Mouse (Mus musculus) olfactory bulb, adult 2 months (tissue): ENCODE results near the gene Lrrc56. TPM values are rescaled to one million over a fixed set of nuclear protein-coding genes. Genes with fewer than 3 reads are reported as not detected.
A peak's percentile ranks its signal among the peaks of the same experiment; 100 is the strongest.

Experiments used
- H3K27ac ChIP-seq: fragments of 200-500 bp; 2 replicates; pipeline ENCODE4 v1.5.1; 2012; ENCODE audit warnings: low read depth, low read length; ENCODE audit not compliant: insufficient read depth
- H3K4me1 ChIP-seq: fragments of 200-500 bp; 2 replicates; pipeline ENCODE4 v1.6.1; 2012; ENCODE audit warnings: low read length; ENCODE audit not compliant: control insufficient read depth, insufficient read depth
- H3K4me3 ChIP-seq: fragments of 200-500 bp; 2 replicates; pipeline ENCODE4 v1.5.1; 2012; ENCODE audit warnings: mild to moderate bottlenecking, low read depth, low read length, moderate library complexity; ENCODE audit not compliant: insufficient read depth
- CTCF ChIP-seq: fragments of 200-500 bp; IDR thresholded peaks from 2 replicates; pipeline ENCODE4 v1.5.1; 2012; ENCODE audit warnings: low read depth, mild to moderate bottlenecking, low read length, moderate library complexity; ENCODE audit not compliant: insufficient read depth
- POLR2A ChIP-seq: fragments of 200-500 bp; IDR thresholded peaks from 2 replicates; pipeline ENCODE4 v1.6.1; 2012; ENCODE audit warnings: mild to moderate bottlenecking, low read depth, low read length, moderate library complexity; ENCODE audit not compliant: insufficient read depth
- WGBS: fragments of 180-500 bp; shearing (Covaris S2); methylation state at CpG from one replicate; pipeline ENCODE4 v1.1.7; 2018; 5-methylcytosine and 5-hydroxymethylcytosine counted together
- polyA plus RNA-seq: library from polyadenylated mRNA; stranded (reverse); fragments of >200 nt; gene quantifications from 2 replicates; pipeline ENCODE4 v1.2.4, GENCODE M21; 2012; ENCODE audit warnings: low replicate concordance; ENCODE audit not compliant: missing spikeins, insufficient read depth, insufficient read length

The Lrrc56 gene
- not detected in 2 replicates for polyA plus RNA-seq

DNA sequence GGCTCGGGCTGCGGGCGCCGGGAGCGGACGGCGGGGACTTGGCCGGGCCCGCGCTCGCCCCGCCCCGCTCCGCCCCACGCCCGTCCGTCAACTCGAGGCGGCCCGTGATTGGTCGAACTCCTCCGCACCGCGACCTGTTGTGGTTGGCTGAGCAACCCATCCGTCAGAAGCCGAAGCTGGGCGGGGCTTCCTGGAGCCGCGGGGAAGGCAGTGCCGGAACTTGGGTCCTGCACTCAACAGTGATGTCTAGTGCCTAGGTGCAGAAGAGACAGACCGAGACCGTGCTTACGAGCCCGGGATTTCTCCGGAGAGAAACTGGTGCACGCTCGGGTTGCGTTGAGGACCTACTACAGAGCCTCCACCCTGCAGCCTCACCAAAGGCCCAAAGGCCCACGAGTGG, at the start of gene Lrrc56, which contains the start of gene Hras:
TSS of gene Lrrc56 (plus strand) at position 210 of the 400 bp plus-strand sequence.
TSS of gene Hras (minus strand) at position 58 of the 400 bp plus-strand sequence.
- Histone ChIP-seq H3K27ac (peak within 1 kb of the TSS; percentile 79), H3K4me3 (peak within 1 kb of the TSS; percentile 92), H3K4me1 (peaks cover 27% of the 10 kb centered on the region)
- peak; percentile 49; the same call in 1 of the 2 replicates for TF ChIP-seq POLR2A
- TF ChIP-seq CTCF = no peak
- under 1% methylated on average over 39 of the region's 39 CpGs for WGBS

DNA sequence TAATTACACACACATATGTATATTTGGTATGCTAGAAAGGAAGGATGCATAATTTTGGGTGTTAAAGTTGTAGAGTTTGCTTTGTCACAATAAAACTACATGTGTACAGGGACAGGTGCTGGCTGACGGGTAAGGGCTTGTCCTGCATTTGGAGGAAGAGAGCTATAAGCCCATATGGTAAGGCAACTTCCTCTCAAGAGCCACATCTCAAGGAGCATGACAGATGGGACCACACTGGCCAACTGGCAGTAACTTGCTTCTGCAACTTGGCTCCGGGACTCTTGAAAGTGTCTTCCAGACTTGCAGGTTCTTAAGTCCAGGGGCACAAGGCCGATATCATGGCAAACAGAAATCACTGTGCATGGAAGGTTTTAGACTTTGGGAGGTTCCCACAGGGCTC, 49.3 kb upstream of the Lrrc56 start:
- TF ChIP-seq POLR2A = no peak
- TF ChIP-seq CTCF = no peak

DNA sequence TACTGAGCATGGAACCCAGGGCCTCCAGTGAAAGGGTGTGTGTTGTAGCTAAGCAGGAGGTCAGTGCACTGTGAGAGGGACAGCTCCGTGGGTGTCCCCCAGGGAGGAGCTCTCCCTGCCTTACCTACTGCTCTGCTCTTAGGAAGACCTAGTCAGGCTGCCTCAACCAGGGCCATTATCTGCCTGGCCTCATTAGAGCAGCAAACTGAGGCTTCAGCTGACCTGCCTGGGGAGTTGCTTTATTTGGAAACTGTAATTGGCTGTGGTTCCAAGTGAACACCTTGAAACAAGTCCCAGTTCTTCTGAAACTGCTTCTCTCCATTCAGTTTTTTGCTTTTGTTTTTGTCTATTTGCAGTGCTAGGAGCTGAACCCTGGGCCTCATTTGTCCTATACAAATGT, 48.6 kb upstream of the Lrrc56 start:
- no peak for TF ChIP-seq POLR2A
- 55% methylated on average over 1 of the region's 1 CpGs for WGBS
- Histone ChIP-seq H3K4me1 (peaks cover 6% of the 10 kb centered on the region; the same call in 1 of the 2 replicates), H3K27ac (no peak overlapping the region), H3K4me3 (no peak overlapping the region)

More for the DNA sequence above, 49.3 kb upstream of the Lrrc56 start:
- Histone ChIP-seq H3K27ac (no peak overlapping the region), H3K4me1 (peaks cover 6% of the 10 kb centered on the region; the same call in 1 of the 2 replicates), H3K4me3 (no peak overlapping the region)
- 89% methylated on average over 3 of the region's 3 CpGs for WGBS

DNA sequence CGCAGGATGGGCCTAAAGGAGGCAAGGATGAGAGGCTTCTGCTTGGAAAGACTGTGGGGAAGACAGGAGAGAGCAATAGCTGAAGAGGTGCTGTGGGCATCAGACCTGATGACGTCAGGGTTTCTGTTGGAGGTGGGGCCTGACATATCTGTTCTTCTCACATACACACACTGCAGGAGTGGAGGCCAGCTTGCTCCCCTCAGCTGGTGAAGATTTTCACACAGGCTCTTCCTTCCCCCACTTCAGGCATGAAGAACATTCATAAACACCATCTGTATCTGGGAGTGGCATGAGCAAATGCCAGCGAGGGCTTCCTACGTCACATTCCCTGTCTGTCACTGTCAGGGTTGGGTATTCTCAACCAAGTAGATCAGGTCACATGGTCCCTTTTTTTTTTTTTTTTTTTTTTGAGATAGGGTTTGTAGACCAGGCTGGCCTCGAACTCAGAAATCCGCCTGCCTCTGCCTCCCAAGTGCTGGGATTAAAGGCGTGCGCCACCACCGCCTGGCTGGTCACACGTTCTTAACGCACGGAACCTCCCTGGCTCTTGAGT, 47.8 kb upstream of the Lrrc56 start:
- TF ChIP-seq POLR2A (no peak), CTCF (no peak)

DNA sequence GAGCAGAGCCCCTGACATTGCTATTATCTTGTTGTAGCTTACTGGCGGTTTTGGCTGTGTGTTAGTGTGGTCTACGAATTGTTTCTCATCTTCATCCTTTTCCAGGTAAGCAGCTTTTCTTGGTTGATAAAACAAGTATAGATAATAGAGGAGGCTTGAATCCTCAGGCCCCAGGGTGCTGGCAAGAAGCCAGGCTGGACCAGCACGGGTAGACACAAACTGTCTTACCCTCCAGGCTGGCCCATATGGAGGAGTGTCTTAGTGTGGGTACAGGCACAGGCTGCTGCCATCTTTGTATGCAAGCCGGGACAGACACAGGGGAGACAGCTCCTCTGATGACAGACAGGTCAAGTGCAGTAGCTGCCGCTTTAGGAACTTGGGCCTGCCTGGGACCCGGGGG, 46.9 kb upstream of the Lrrc56 start:
- peaks cover 6% of the 10 kb centered on the region; the same call in 1 of the 2 replicates for H3K4me1 ChIP-seq
- TF ChIP-seq POLR2A (no peak), CTCF (no peak)
- 75% methylated on average over 6 of the region's 6 CpGs for WGBS
- H3K27ac ChIP-seq = no peak overlapping the region
- no peak overlapping the region for H3K4me3 ChIP-seq

More for the DNA sequence above, 47.8 kb upstream of the Lrrc56 start:
- Histone ChIP-seq H3K4me3 (no peak overlapping the region), H3K4me1 (peaks cover 6% of the 10 kb centered on the region; the same call in 1 of the 2 replicates), H3K27ac (no peak overlapping the region)
- 96% methylated on average over 12 of the region's 12 CpGs for WGBS

DNA sequence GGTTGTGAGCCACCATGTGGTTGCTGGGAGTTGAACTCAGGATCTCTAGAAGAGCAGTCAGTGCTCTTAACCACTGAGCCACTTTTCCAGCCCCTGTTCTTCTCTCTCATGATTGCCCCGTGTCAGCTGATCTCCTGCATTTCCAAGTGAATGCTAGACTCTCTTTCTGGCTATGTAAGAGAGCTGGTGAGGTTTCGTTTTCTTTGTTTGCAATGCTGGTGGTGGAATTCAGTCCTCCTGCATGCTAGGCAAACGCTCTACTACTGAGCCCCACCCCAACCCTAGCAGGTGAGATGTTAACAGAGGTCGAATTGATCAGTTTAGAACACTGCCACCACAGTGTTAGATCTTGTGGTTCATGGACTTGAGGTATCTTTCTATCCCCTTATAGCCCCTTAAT, 45.3 kb upstream of the Lrrc56 start:
- WGBS = 65% methylated on average over 4 of the region's 4 CpGs
- TF ChIP-seq CTCF (no peak), POLR2A (no peak)
- no peaks in the 10 kb centered on the region for H3K4me1 ChIP-seq
- H3K4me3 ChIP-seq = no peak overlapping the region
- no peak overlapping the region for H3K27ac ChIP-seq

DNA sequence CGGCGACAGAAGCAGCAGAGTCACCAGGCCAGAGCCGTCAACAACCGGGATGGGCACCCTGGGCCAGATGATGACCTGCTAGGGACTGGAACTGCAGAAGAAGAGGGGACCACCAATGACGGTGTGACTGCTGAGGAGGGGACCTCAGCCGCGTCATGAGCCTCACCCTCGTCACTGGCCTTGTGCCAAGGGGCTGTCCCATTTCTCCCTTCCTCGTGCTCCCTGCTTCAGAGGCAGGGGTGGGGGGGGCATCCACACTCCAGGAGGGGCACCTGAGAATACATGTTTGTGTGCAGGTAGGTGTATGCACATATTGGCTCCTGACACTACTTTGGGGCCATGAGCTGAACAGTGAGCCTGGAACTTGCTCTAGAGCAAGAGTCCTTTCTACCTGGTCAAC, 38.6 kb upstream of the Lrrc56 start:
- no peak overlapping the region for H3K27ac ChIP-seq
- WGBS = 72% methylated on average over 9 of the region's 9 CpGs
- H3K4me3 ChIP-seq = no peak overlapping the region
- no peak for TF ChIP-seq POLR2A
- no peak for TF ChIP-seq CTCF
- no peaks in the 10 kb centered on the region for H3K4me1 ChIP-seq

DNA sequence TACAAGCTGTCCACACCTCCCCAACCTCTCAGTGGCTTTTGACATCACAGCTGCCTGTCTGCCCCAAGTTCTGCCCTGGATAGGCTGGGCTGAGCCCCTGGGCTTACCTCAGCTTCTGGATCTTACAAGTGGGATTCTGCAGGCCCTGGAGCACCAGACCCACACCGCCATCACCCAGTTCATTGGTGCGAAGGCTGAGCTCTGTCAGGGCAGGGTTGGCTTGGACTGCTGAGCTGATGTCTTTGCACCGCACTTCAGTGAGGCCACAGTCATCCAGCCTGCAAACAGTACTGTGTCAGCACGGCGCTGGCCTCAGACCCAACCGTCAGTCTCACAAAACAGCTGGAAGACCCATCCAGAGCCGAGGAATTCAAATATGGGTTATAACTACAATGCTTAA, 29.6 kb upstream of the Lrrc56 start:
- WGBS = 93% methylated on average over 7 of the region's 7 CpGs
- no peak for TF ChIP-seq POLR2A
- Histone ChIP-seq H3K27ac (no peak overlapping the region), H3K4me3 (no peak overlapping the region), H3K4me1 (peaks cover 9% of the 10 kb centered on the region)

DNA sequence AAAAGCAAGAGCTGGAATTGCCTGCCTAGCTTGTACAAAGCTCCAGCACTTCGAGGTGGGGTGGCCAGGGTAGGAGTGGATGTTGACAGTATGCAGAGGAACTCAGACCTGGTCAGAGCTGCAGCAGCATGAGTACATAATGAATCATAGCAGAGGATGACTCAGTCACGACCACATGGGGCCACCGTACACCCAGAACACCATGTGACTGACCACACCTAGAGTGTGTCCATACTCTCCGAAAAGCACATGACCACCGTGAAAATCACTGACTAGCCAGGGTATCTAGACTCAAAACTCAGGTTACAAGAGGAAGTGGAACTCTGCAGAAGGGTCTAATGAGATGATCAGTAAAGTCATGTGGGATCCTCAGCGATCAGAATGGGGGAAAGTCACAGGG, 29.1 kb upstream of the Lrrc56 start:
- Histone ChIP-seq H3K4me1 (peaks cover 9% of the 10 kb centered on the region), H3K27ac (no peak overlapping the region), H3K4me3 (no peak overlapping the region)
- TF ChIP-seq POLR2A (no peak), CTCF (no peak)
- WGBS = 75% methylated on average over 6 of the region's 6 CpGs

DNA sequence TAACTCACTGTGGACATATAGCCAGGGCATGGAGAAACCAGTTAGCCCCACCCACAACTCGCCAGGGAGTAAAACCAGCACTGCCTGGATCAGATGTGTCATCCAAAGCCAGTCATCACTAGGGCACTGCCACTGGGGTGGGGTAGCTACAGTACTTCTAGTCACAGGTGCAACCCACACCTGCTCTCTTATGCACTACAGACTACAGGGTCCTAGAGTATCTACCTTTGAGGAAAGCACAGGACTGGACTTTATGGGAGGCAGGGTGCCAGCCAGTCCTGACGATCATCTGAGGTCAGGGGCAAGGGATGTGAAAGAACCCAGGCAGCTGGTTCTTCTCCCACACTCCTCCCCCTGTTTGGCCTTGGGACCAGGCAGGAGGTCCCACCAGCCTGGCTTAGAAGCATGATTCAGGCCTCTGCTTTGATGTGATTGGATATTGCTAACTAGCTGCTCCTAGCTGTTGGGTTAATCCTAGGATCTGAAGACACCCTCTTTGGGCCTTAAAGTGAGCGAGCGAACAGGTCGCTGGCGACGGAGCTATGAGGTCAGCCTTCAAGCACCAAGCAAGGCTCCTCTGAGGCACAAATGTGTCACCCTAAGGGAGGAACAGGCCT, 25.9 kb upstream of the Lrrc56 start:
- TF ChIP-seq POLR2A (no peak), CTCF (no peak)
- Histone ChIP-seq H3K4me1 (peaks cover 9% of the 10 kb centered on the region), H3K4me3 (peak overlapping the region; percentile 45), H3K27ac (no peak overlapping the region)
- 28% methylated on average over 7 of the region's 7 CpGs for WGBS
